Mouse (Mus musculus): Measurements from ENCODE around the gene Myt1l.

The Myt1l gene

GRCm38 (mm10) chr12:29740346-29741025 is 212.3 kb downstream of the Myt1l start:
- Histone ChIP-seq H3K36me3 (ENCODE audit: insufficient read depth, low read length) (no peaks in the 10 kb centered on the region), H3K4me3 (replicated peaks; ENCODE audit: low read length) (no peak overlapping the region), H3K9me3 (ENCODE audit: low read length) (no peaks in the 10 kb centered on the region), H3K27me3 (ENCODE audit: insufficient read depth, low read length) (no peaks in the 10 kb centered on the region), H3K4me1 (replicated peaks; ENCODE audit: low read depth, low read length) (no peaks in the 10 kb centered on the region)
- TF ChIP-seq NANOG (IDR thresholded peaks at IDR 0.05; ENCODE audit: borderline replicate concordance, low read length) (no peak), CTCF (conservative IDR thresholded peaks at IDR 0.05; ENCODE audit: low read length) (no peak), POU5F1 (IDR thresholded peaks at IDR 0.05; ENCODE audit: borderline replicate concordance, low read length) (no peak)

GRCm38 (mm10) chr12:29741181-29741580 is 213.0 kb downstream of the Myt1l start:
- Histone ChIP-seq H3K36me3 (ENCODE audit: insufficient read depth, low read length) (no peaks in the 10 kb centered on the region), H3K4me1 (replicated peaks; ENCODE audit: low read depth, low read length) (no peaks in the 10 kb centered on the region)

GRCm38 (mm10) chr12:29750604-29751128 is 222.5 kb downstream of the Myt1l start:
- H3K4me1 ChIP-seq (replicated peaks; ENCODE audit: low read depth, low read length) = no peaks in the 10 kb centered on the region
- H3K36me3 ChIP-seq (ENCODE audit: insufficient read depth, low read length) = no peaks in the 10 kb centered on the region
- TF ChIP-seq POU5F1 (IDR thresholded peaks at IDR 0.05; ENCODE audit: borderline replicate concordance, low read length) (no peak), CTCF (conservative IDR thresholded peaks at IDR 0.05; ENCODE audit: low read length) (no peak), NANOG (IDR thresholded peaks at IDR 0.05; ENCODE audit: borderline replicate concordance, low read length) (no peak)
- no peaks in the 10 kb centered on the region for H3K9me3 ChIP-seq (ENCODE audit: low read length)
- H3K27me3 ChIP-seq (ENCODE audit: insufficient read depth, low read length) = no peaks in the 10 kb centered on the region
- H3K4me3 ChIP-seq (replicated peaks; ENCODE audit: low read length) = no peak overlapping the region

More at GRCm38 (mm10) chr12:29741181-29741580, 213.0 kb downstream of the Myt1l start:
- no peak overlapping the region for H3K4me3 ChIP-seq (replicated peaks; ENCODE audit: low read length)
- H3K27me3 ChIP-seq (ENCODE audit: insufficient read depth, low read length) = no peaks in the 10 kb centered on the region
- no peaks in the 10 kb centered on the region for H3K9me3 ChIP-seq (ENCODE audit: low read length)
- no peak for TF ChIP-seq NANOG (IDR thresholded peaks at IDR 0.05; ENCODE audit: borderline replicate concordance, low read length)
- no peak for TF ChIP-seq CTCF (conservative IDR thresholded peaks at IDR 0.05; ENCODE audit: low read length)
- TF ChIP-seq POU5F1 (IDR thresholded peaks at IDR 0.05; ENCODE audit: borderline replicate concordance, low read length) = no peak

- TF ChIP-seq CTCF (conservative IDR thresholded peaks at IDR 0.05; ENCODE audit: low read length) (no peak), NANOG (IDR thresholded peaks at IDR 0.05; ENCODE audit: borderline replicate concordance, low read length) (no peak), POU5F1 (IDR thresholded peaks at IDR 0.05; ENCODE audit: borderline replicate concordance, low read length) (no peak)
- H3K36me3 ChIP-seq (ENCODE audit: insufficient read depth, low read length) = no peaks in the 10 kb centered on the region
Observed at GRCm38 (mm10) chr12:29755086-29755871, 227.1 kb downstream of the Myt1l start.

GRCm38 (mm10) chr12:29755872-29756265 is 227.7 kb downstream of the Myt1l start:
- no peak overlapping the region for H3K4me3 ChIP-seq (replicated peaks; ENCODE audit: low read length)
- H3K27me3 ChIP-seq (ENCODE audit: insufficient read depth, low read length) = no peaks in the 10 kb centered on the region
- no peaks in the 10 kb centered on the region for H3K4me1 ChIP-seq (replicated peaks; ENCODE audit: low read depth, low read length)
- H3K36me3 ChIP-seq (ENCODE audit: insufficient read depth, low read length) = no peaks in the 10 kb centered on the region
- TF ChIP-seq NANOG (IDR thresholded peaks at IDR 0.05; ENCODE audit: borderline replicate concordance, low read length) = no peak
- no peak for TF ChIP-seq CTCF (conservative IDR thresholded peaks at IDR 0.05; ENCODE audit: low read length)
- TF ChIP-seq POU5F1 (IDR thresholded peaks at IDR 0.05; ENCODE audit: borderline replicate concordance, low read length) = no peak
- no peaks in the 10 kb centered on the region for H3K9me3 ChIP-seq (ENCODE audit: low read length)

More at GRCm38 (mm10) chr12:29755086-29755871, 227.1 kb downstream of the Myt1l start:
- Histone ChIP-seq H3K9me3 (ENCODE audit: low read length) (no peaks in the 10 kb centered on the region), H3K4me1 (replicated peaks; ENCODE audit: low read depth, low read length) (no peaks in the 10 kb centered on the region), H3K4me3 (replicated peaks; ENCODE audit: low read length) (no peak overlapping the region), H3K27me3 (ENCODE audit: insufficient read depth, low read length) (no peaks in the 10 kb centered on the region)

GRCm38 (mm10) chr12:29760611-29761010 is 232.4 kb downstream of the Myt1l start:
- H3K4me3 ChIP-seq (replicated peaks; ENCODE audit: low read length) = no peak overlapping the region
- no peaks in the 10 kb centered on the region for H3K4me1 ChIP-seq (replicated peaks; ENCODE audit: low read depth, low read length)
- H3K36me3 ChIP-seq (ENCODE audit: insufficient read depth, low read length) = no peaks in the 10 kb centered on the region
- H3K27me3 ChIP-seq (ENCODE audit: insufficient read depth, low read length) = no peaks in the 10 kb centered on the region
- no peaks in the 10 kb centered on the region for H3K9me3 ChIP-seq (ENCODE audit: low read length)
- no peak for TF ChIP-seq NANOG (IDR thresholded peaks at IDR 0.05; ENCODE audit: borderline replicate concordance, low read length)
- TF ChIP-seq CTCF (conservative IDR thresholded peaks at IDR 0.05; ENCODE audit: low read length) = no peak
- TF ChIP-seq POU5F1 (IDR thresholded peaks at IDR 0.05; ENCODE audit: borderline replicate concordance, low read length) = no peak

GRCm38 (mm10) chr12:29766158-29766557 is 238.0 kb downstream of the Myt1l start:
- Histone ChIP-seq H3K36me3 (ENCODE audit: insufficient read depth, low read length) (no peaks in the 10 kb centered on the region), H3K9me3 (ENCODE audit: low read length) (no peaks in the 10 kb centered on the region), H3K4me3 (replicated peaks; ENCODE audit: low read length) (no peak overlapping the region), H3K4me1 (replicated peaks; ENCODE audit: low read depth, low read length) (no peaks in the 10 kb centered on the region), H3K27me3 (ENCODE audit: insufficient read depth, low read length) (no peaks in the 10 kb centered on the region)
- TF ChIP-seq POU5F1 (IDR thresholded peaks at IDR 0.05; ENCODE audit: borderline replicate concordance, low read length) = no peak
- no peak for TF ChIP-seq CTCF (conservative IDR thresholded peaks at IDR 0.05; ENCODE audit: low read length)
- no peak for TF ChIP-seq NANOG (IDR thresholded peaks at IDR 0.05; ENCODE audit: borderline replicate concordance, low read length)

GRCm38 (mm10) chr12:29771791-29772190 is 243.6 kb downstream of the Myt1l start:
- Histone ChIP-seq H3K9me3 (ENCODE audit: low read length) (peaks cover 5% of the 10 kb centered on the region; the same call in 1 of the 2 replicates), H3K4me1 (replicated peaks; ENCODE audit: low read depth, low read length) (no peaks in the 10 kb centered on the region), H3K27me3 (ENCODE audit: insufficient read depth, low read length) (no peaks in the 10 kb centered on the region), H3K4me3 (replicated peaks; ENCODE audit: low read length) (no peak overlapping the region), H3K36me3 (ENCODE audit: insufficient read depth, low read length) (no peaks in the 10 kb centered on the region)
- TF ChIP-seq POU5F1 (IDR thresholded peaks at IDR 0.05; ENCODE audit: borderline replicate concordance, low read length) (no peak), CTCF (conservative IDR thresholded peaks at IDR 0.05; ENCODE audit: low read length) (no peak), NANOG (IDR thresholded peaks at IDR 0.05; ENCODE audit: borderline replicate concordance, low read length) (no peak)

Data from E14TG2a.4 (cell line).